Mouse (Mus musculus) cortical plate, adult 2 months (tissue): Measurements from ENCODE around the gene Grin2b. TPM values are rescaled to one million over a fixed set of nuclear protein-coding genes. Genes with fewer than 3 reads are reported as not detected.
"Not testable (repeated sequence)": the region's sequence is repeated elsewhere in the genome, so short reads cannot be mapped to it uniquely, and the experiment has no call there.

Source experiments
- H3K27ac ChIP-seq: fragments of 200-500 bp; 2 replicates; pipeline ENCODE4 v1.5.1; 2012; ENCODE audit warnings: low read length, control low read depth, inconsistent platforms; ENCODE audit not compliant: insufficient read depth
- H3K4me1 ChIP-seq: fragments of 200-500 bp; 2 replicates; pipeline ENCODE4 v1.6.1; 2011; ENCODE audit warnings: low read length; ENCODE audit not compliant: control insufficient read depth, insufficient read depth
- H3K4me3 ChIP-seq: fragments of 200-500 bp; 2 replicates; pipeline ENCODE4 v1.5.1; 2011; ENCODE audit warnings: mild to moderate bottlenecking, low read length, control low read depth; ENCODE audit not compliant: insufficient read depth
- CTCF ChIP-seq: fragments of 200-500 bp; IDR thresholded peaks from 2 replicates; pipeline ENCODE4 v1.5.1; 2011; ENCODE audit warnings: mild to moderate bottlenecking, control low read depth, low read length; ENCODE audit not compliant: insufficient read depth; ENCODE audit errors: extremely low read depth
- POLR2A ChIP-seq: fragments of 200-500 bp; IDR thresholded peaks from 2 replicates; pipeline ENCODE4 v1.6.1; 2011; ENCODE audit warnings: mild to moderate bottlenecking, low read length, control low read depth; ENCODE audit not compliant: insufficient read depth; ENCODE audit errors: extremely low read depth
- polyA plus RNA-seq: library from polyadenylated mRNA; depleted of rRNA; stranded (reverse); fragments of >200 nt; gene quantifications from 2 replicates; pipeline ENCODE4 v1.2.3, GENCODE M21; 2012

Gene Grin2b
- polyA plus RNA-seq, 1 experiment = 44.7 TPM

DNA sequence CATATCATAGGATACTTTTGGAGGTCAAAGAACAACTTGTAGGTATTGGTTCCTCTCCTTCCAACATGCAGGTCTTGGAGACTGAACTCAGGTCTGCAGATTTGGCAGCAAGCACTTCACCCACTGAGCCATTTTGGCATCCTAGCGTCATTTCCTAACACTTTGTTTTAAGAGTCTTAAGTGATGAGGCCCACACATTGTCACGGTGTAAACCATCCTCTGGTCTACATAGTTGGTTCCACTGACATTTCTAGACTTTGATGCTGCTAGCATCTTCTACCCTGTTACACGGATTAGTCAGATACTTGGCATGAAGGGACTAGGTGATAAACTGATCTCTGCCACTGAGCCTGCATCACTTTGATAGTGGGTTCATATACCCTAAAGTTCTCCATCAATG, 341.3 kb downstream of the Grin2b start:
- peak overlapping the region; percentile 55; the same call in 1 of the 2 replicates for H3K27ac ChIP-seq

DNA sequence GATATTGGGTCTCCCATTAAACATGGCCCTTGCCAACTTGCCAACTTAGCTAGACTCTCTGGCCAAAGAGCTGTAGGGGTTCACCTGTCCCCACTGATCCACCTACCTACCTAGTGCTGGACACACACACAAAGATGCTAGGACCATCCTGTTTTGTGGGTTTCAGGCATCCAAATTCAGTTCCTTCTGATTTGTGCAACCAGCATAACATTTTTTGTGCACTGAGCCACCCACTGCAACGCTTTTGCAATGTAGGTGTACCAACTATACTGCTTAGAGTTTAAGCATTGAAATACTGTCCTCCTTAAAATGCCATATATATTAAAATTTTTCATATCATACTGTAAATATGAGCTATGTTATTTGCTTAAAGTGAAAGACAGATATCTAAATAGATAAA, 342.3 kb downstream of the Grin2b start:
- no peak for TF ChIP-seq CTCF
- no peak for TF ChIP-seq POLR2A
- no peak overlapping the region for H3K4me3 ChIP-seq
- H3K4me1 ChIP-seq = peaks cover 9% of the 10 kb centered on the region
- H3K27ac ChIP-seq = peak overlapping the region; percentile 63

More for the DNA sequence above, 341.3 kb downstream of the Grin2b start:
- TF ChIP-seq CTCF (no peak), POLR2A (no peak)
- no peak overlapping the region for H3K4me3 ChIP-seq
- peaks cover 12% of the 10 kb centered on the region for H3K4me1 ChIP-seq

DNA sequence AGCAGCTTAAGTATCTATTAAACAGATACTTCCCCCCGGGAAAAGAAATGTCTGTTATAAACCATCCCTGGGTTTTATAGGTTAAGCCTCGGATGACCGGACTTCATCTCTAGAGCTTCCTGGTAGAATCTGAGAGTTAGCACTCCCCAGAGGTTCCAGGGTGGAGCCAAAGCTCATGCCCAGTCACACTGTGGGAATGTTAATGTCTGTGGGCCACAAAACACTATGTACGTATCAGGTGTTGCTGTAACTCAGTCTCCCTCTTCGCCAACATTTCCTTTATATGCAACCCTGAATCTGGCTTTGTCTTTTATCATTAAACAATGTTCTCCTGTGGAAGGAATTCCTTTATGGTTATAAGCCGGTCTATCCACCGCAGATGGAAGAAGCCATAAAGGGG, 343.9 kb downstream of the Grin2b start:
- TF ChIP-seq POLR2A (no peak), CTCF (no peak)
- Histone ChIP-seq H3K27ac (no peak overlapping the region), H3K4me1 (peaks cover 11% of the 10 kb centered on the region), H3K4me3 (no peak overlapping the region)

DNA sequence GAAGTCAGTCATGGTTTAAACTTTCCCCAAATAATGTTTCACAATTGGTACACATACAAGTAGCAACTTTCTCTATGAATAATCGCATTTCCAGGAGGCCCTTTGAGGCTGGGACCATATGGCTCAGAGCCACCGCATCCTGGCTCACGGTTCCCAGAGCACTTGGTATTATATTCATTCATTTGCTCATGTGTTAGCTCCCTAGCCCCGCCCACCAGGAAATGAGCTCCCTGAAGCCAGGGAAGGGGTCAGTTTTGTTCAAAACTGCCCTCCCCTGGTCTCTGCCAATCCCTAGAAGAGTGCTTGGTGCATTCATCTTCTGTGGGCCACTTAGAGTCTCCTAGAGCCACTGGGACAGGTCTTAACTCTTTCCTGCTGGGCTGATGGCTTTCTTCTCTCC, 344.3 kb downstream of the Grin2b start:
- TF ChIP-seq CTCF (no peak), POLR2A (no peak)
- H3K4me1 ChIP-seq = peaks cover 11% of the 10 kb centered on the region
- H3K4me3 ChIP-seq = no peak overlapping the region
- no peak overlapping the region for H3K27ac ChIP-seq

DNA sequence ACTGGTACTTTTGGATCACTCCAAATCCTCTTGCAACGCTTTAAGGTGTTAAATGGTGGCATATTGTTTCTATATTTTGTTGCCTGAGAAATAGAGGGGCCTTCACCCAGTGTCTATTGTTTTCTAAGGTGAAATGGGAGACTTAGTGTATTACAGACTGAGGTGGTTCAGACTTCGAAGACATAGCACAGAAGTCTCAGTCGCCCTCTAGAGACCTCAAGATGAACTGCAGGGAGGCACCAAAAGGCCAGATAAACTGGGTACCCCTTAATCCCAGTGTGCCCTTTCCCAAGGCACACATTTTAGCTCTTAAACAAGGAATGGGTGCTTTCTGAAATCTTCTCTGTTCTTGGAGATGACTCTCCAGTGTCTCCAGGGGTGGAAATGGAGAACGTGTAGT, 345.4 kb downstream of the Grin2b start:
- Histone ChIP-seq H3K4me3 (no peak overlapping the region), H3K4me1 (peaks cover 15% of the 10 kb centered on the region), H3K27ac (0 out of 2 replicates have a peak overlapping the region, but pooled peaks have one; percentile 43)
- TF ChIP-seq POLR2A (no peak), CTCF (peak; percentile 86)

- no peak overlapping the region for H3K4me3 ChIP-seq
- H3K4me1 ChIP-seq = peaks cover 17% of the 10 kb centered on the region
- TF ChIP-seq POLR2A (no peak), CTCF (no peak)
- peak overlapping the region; percentile 47 for H3K27ac ChIP-seq
These were observed 346.0 kb downstream of the Grin2b start for GRCm38 (mm10) chr6:135827317-135827716.

DNA sequence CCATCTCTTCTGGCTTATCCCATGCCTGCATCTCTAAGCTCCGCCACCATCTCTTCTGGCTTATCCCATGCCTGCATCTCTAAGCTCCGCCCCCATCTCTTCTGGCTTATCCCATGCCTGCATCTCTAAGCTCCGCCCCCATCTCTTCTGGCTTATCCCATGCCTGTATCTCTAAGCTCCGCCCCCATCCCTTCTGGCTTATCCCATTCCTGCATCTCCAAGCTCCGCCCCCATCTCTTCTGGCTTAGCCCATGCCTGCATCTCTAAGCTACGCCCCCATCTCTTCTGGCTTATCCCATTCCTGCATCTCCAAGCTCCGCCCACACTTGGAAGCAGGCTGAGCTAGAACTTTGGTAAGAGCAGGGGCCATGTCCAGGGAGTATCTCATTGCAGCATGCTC, 346.5 kb downstream of the Grin2b start:
- Histone ChIP-seq H3K27ac (peak overlapping the region; percentile 47), H3K4me1 (peaks cover 19% of the 10 kb centered on the region)
- H3K4me3 ChIP-seq = not testable (repeated sequence)

DNA sequence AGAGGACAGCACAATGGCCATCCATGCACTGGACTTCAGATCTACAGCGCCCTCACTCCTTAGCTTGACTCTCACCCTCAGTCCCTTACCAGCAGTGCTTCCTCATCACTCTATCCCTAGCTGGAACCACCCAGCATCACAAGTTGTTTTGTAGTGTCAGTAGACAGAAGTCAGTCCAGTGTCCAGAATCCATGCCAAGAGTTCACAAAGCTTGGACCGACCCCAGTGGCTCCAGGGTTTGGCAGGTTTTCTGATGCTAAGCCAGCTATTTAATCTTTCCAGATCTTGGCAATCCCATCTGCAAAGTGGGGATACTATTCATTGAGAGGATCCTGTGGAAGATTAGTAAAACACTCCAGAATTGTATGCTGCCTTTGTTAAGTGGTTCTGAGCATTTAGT, 355.9 kb downstream of the Grin2b start:
- no peak for TF ChIP-seq POLR2A
- TF ChIP-seq CTCF = no peak
- H3K4me3 ChIP-seq = no peak overlapping the region
- H3K27ac ChIP-seq = no peak overlapping the region

DNA sequence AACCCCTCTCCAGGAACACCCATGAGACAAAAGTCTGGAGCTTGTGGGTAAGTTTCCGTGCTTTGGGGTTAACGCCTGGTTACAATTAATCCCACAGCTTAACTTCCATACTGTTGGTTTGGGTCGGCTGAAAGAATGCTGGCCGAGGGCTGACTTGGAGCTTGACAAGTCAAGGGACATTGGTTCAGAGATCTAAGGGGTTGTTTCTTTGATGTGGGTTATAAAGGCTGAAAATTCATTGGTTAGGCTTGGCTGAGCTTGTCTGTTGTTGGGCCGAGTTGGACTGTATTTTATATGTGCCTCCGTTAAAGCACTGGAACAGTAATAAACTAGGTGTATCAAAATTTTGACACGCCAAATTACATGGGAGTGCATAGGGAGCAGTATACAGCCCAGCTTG, 359.6 kb downstream of the Grin2b start:
- H3K4me3 ChIP-seq = no peak overlapping the region
- TF ChIP-seq CTCF = no peak
- TF ChIP-seq POLR2A = no peak
- H3K4me1 ChIP-seq = peaks cover 3% of the 10 kb centered on the region; the same call in 1 of the 2 replicates
- H3K27ac ChIP-seq = no peak overlapping the region

More for the DNA sequence above, 355.9 kb downstream of the Grin2b start:
- peaks cover 8% of the 10 kb centered on the region; the same call in 1 of the 2 replicates for H3K4me1 ChIP-seq

DNA sequence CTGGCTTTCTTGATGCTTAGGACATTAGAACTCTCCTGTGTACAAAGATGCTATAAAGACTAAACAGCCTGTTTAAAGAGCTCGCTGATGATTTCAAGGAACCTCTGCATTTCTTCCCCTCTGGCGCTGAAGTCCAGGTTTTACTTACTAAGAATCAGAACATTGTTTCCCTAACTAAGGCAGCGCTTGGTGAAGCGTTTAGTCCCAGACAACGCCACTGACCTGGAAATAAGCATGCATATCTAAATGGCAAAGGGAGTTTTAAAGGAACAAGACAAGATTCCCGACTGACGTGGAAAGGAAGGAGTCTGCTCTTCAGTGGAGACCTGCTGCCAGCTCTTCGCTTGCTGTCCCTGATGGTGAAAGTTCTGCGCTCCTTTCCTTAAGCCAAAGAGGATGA, 367.9 kb downstream of the Grin2b start:
- TF ChIP-seq CTCF (no peak), POLR2A (no peak)
- H3K4me3 ChIP-seq = no peak overlapping the region
- H3K27ac ChIP-seq = no peak overlapping the region
- H3K4me1 ChIP-seq = no peaks in the 10 kb centered on the region; the same call in 1 of the 2 replicates

- no peak for TF ChIP-seq CTCF
- no peak for TF ChIP-seq POLR2A
- Histone ChIP-seq H3K4me3 (no peak overlapping the region), H3K4me1 (peaks cover 11% of the 10 kb centered on the region), H3K27ac (no peak overlapping the region)
These were observed 373.4 kb downstream of the Grin2b start for GRCm38 (mm10) chr6:135799949-135800348.
